Mouse (Mus musculus): ENCODE measurements around the gene Dact2. TPM values are rescaled to one million over a fixed set of nuclear protein-coding genes. Genes with fewer than 3 reads are reported as not detected.
A peak's percentile ranks its signal among the peaks of the same experiment; 100 is the strongest.

Gene Dact2
- total and polyA plus RNA-seq, 3 experiments = not detected

DNA sequence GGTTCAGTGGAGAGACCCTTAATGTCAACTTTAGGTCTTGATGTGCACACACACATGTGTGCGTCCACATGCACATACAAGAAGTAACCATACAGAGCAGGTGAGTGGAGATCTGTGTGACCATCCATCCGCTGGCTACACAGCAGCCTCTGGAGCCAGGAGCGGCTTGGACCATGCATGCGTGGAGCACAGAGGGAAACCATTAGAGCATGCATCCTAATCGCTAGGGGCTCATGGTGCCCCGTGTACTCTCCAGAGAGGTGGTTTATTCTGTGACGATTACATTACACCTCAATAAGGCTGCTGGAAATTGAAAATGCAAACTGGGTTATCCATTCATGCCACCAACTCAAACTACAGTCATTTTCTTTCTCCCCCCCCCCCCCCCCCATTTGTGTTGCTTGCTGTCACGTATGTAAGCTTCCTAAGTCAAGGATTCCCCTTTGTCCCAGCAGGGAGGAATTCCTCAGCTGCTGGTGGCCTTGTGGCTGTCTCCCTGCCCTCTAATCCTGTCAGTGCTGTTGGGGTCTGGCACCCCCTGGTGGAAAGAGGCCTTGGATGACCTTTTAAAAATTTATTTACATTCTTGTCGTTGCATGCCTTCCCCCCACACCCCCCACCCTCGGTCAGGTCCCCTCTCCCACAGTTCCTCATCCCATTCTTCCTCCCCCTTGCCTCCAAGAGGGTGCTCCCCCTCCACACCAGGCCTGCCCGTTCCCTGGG, 17.9 kb upstream of the Dact2 start:
- no peak overlapping the region for H3K9ac ChIP-seq (ENCODE audit: control insufficient read depth, low read depth, low read length, poor library complexity, severe bottlenecking)
- H3K27ac ChIP-seq (ENCODE audit: control insufficient read depth, low read depth, low read length) = no peak overlapping the region
- no peaks in the 10 kb centered on the region for H3K79me2 ChIP-seq (ENCODE audit: control insufficient read depth, insufficient read depth, low read length, poor library complexity)
- no peaks in the 10 kb centered on the region for H3K9me3 ChIP-seq (replicated peaks; ENCODE audit: insufficient read depth, low read length)
- H3K4me3 ChIP-seq (ENCODE audit: control insufficient read depth in 1 of 2, insufficient read depth in 1 of 2, low read depth in 2 of 2, low read length in 2 of 2) = no peak overlapping the region
- no peaks in the 10 kb centered on the region for H3K27me3 ChIP-seq (ENCODE audit: control insufficient read depth in 1 of 2, insufficient read depth in 2 of 2, low read length in 2 of 2)
- no peak for TF ChIP-seq MYB (IDR thresholded peaks at IDR 0.05; ENCODE audit: low read depth, low read length)
- no peak for TF ChIP-seq EP300 (IDR thresholded peaks at IDR 0.05; ENCODE audit: low read depth in 1 of 2, low read length in 2 of 2)
- TF ChIP-seq RCOR1 (IDR thresholded peaks at IDR 0.05; ENCODE audit: low read depth, low read length) = no peak
- TF ChIP-seq SMC3 (IDR thresholded peaks at IDR 0.05; ENCODE audit: low read depth, low read length) = no peak
- TF ChIP-seq TCF12 (IDR thresholded peaks at IDR 0.05; ENCODE audit: low read depth, low read length) = no peak
- TF ChIP-seq ZMIZ1 (IDR thresholded peaks at IDR 0.05; ENCODE audit: low read depth, low read length) = no peak
- TF ChIP-seq MYC (IDR thresholded peaks at IDR 0.05; ENCODE audit: low read depth, low read length) = no peak
- TF ChIP-seq ZKSCAN1 (IDR thresholded peaks at IDR 0.05; ENCODE audit: low read depth, low read length) = no peak
- no peak for TF ChIP-seq ZNF384 (IDR thresholded peaks at IDR 0.05; ENCODE audit: low read depth, low read length)
- no peak for TF ChIP-seq CHD1 (IDR thresholded peaks at IDR 0.05; ENCODE audit: low read depth, low read length)
- no peak for TF ChIP-seq UBTF (IDR thresholded peaks at IDR 0.05; ENCODE audit: borderline replicate concordance, insufficient read depth, low read depth, low read length)
- TF ChIP-seq POLR2AphosphoS5 (IDR thresholded peaks at IDR 0.05; ENCODE audit: borderline replicate concordance, low read depth, low read length) = no peak
- TF ChIP-seq USF2 (IDR thresholded peaks at IDR 0.05; ENCODE audit: borderline replicate concordance in 1 of 2, insufficient read depth in 1 of 2, low read depth in 1 of 2, low read length in 2 of 2) = no peak
- no peak for TF ChIP-seq MAFK (IDR thresholded peaks at IDR 0.05; ENCODE audit: borderline replicate concordance, low read depth, low read length)
- no peak for TF ChIP-seq USF1 (IDR thresholded peaks at IDR 0.05; ENCODE audit: low read depth, low read length)
- no peak for DNase-seq (ENCODE audit: low read depth, low spot score)
- H3K36me3 ChIP-seq (ENCODE audit: control insufficient read depth in 1 of 2, insufficient read depth in 2 of 2, low read length in 2 of 2) = no peaks in the 10 kb centered on the region
- H3K4me1 ChIP-seq (ENCODE audit: control insufficient read depth in 1 of 2, insufficient read depth in 2 of 2, low read length in 2 of 2) = no peaks in the 10 kb centered on the region

DNA sequence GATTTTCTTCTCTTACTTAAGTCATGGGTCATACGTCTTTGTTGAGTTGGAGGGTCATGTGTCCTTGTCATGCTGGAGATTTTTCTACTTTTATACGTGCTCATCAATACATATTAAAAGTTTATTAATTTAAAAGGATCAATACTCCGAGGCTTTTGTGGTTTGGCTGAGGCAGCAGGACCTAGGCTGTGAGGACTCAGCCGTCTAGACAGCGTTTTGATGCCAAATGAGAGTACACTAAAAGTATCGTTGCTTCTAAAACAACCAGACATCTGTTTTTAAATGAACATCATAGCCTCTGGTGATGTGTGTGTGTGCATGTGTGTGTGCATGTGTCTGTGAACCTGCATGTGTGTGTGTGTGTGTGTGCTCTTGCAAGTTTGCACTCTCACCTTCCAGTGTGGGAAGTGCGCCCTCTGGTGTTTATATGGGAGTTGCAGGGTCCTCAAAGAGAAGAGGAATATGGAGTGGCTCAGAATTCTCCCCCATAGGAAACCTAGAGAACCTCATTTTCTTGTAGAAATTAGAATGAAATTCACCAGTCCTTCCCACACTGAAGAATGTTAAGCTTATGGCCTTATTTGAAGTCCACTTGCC, 16.6 kb upstream of the Dact2 start:
- no peaks in the 10 kb centered on the region for H3K27me3 ChIP-seq (ENCODE audit: control insufficient read depth in 1 of 2, insufficient read depth in 2 of 2, low read length in 2 of 2)
- H3K79me2 ChIP-seq (ENCODE audit: control insufficient read depth, insufficient read depth, low read length, poor library complexity) = no peaks in the 10 kb centered on the region
- H3K36me3 ChIP-seq (ENCODE audit: control insufficient read depth in 1 of 2, insufficient read depth in 2 of 2, low read length in 2 of 2) = no peaks in the 10 kb centered on the region
- TF ChIP-seq SIN3A (IDR thresholded peaks at IDR 0.05; ENCODE audit: low read length) (no peak), SMC3 (IDR thresholded peaks at IDR 0.05; ENCODE audit: low read depth, low read length) (peak; percentile 41), CTCF (IDR thresholded peaks at IDR 0.05 in 2 of 3, conservative IDR thresholded peaks at IDR 0.05 in 1 of 3; ENCODE audit: control insufficient read depth in 1 of 3, insufficient read depth in 1 of 3, low read depth in 2 of 3, low read length in 3 of 3, poor library complexity in 1 of 3, severe bottlenecking in 1 of 3) (peak; percentile 43 to 50 (median 45)), RAD21 (IDR thresholded peaks at IDR 0.05; ENCODE audit: low read depth, low read length) (peak; percentile 23)
- DNase-seq (ENCODE audit: low read depth, low spot score) = peak; percentile 28
- H3K4me1 ChIP-seq (ENCODE audit: control insufficient read depth in 1 of 2, insufficient read depth in 2 of 2, low read length in 2 of 2) = no peaks in the 10 kb centered on the region
- no peak overlapping the region for H3K27ac ChIP-seq (ENCODE audit: control insufficient read depth, low read depth, low read length)
- no peaks in the 10 kb centered on the region for H3K9me3 ChIP-seq (replicated peaks; ENCODE audit: insufficient read depth, low read length)
- no peak overlapping the region for H3K9ac ChIP-seq (ENCODE audit: control insufficient read depth, low read depth, low read length, poor library complexity, severe bottlenecking)
- no peak overlapping the region for H3K4me3 ChIP-seq (ENCODE audit: control insufficient read depth in 1 of 2, insufficient read depth in 1 of 2, low read depth in 2 of 2, low read length in 2 of 2)
